Mouse (Mus musculus) B cell, adult 62 days (primary cell): Measurements from ENCODE around the gene Olfr1465. TPM values are rescaled to one million over a fixed set of nuclear protein-coding genes. Genes with fewer than 3 reads are reported as not detected.

Experiments used
- total RNA-seq: library from RNA; stranded (reverse); gene quantifications from 4 replicates; pipeline ENCODE4 v1.2.4, GENCODE M21; 2023

Gene Olfr1465
- not detected in 4 replicates for total RNA-seq

DNA sequence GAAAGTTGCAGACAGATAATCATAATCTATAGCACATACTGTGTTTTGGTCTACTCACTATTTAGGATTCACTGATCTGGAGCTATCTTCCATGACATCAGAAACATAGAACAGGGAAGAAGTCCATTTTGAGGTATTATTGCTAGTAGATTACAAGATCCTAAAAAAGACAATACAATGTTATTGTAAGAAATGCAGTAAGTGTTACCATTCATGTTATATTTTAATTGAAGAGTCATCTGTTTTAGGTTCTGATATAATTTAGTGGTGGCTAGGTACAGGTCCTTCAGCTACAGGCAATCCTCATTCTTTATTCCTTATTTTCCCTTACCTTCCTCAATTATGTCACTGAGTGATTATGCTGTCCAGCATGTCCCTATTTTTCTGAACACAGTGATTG, at the start of gene Olfr1465:
TSS of gene Olfr1465 (minus strand) at position 101 of the 400 bp plus-strand sequence.

DNA sequence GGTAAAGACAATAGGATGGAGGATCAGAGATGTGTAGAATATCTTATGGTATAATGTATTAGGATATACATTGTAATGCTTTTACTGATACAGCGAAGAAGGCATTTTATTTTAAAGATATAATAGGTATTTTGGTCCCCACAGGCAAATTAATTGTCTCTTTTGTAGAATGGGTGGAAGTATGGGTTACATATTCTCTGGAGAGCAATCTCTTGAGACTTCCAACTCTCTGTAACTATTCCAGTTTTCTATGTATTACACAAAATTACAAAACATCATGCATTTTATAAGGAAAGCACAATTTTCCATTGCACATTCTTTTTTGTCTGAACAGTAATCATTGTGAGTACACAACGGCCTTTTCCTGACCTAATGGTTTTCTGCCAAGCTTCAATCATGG, 46.6 kb upstream of the Olfr1465 start, which contains the start of gene Olfr1467:
TSS of gene Olfr1467 (plus strand) at position 301 of the 400 bp plus-strand sequence.

DNA sequence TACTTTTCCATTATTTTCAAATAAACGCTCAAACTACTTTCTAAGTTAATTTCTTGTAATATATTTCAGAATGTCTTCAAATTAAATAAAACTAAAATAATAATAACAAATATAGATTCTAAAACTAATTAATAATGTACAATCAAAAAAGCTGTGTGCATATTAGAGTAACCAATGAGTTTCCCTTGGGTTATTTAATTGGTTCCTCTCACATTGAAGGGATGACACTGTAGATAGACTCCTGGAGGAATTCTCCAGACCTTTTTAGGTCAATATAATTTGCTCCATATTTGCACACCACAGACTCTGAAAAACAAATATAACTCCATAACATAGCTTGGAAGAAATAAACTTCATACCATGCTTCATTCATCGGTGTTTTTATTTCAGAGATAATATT, 23.2 kb upstream of the Olfr1465 start, which contains the start of gene Olfr1466:
TSS of gene Olfr1466 (plus strand) at position 301 of the 400 bp plus-strand sequence.

Other genes with a start within 250 kb of the Olfr1465 start
- not detected in 4 replicates for gene Olfr1457, start 217.7 kb downstream of the Olfr1465 start, total RNA-seq
- not detected in 4 replicates for gene Olfr1458, start 208.8 kb downstream of the Olfr1465 start, total RNA-seq
- gene Olfr1459, start 166.0 kb downstream of the Olfr1465 start, total RNA-seq, result 0.12 to 0.24 TPM (median 0.19 TPM) in 4 replicates
- gene Olfr1461, start 152.5 kb downstream of the Olfr1465 start, total RNA-seq, result not detected in 4 replicates
- not detected in 4 replicates for gene Olfr1462, start 129.8 kb downstream of the Olfr1465 start, total RNA-seq
- not detected in 4 replicates for gene Olfr1463, start 84.2 kb downstream of the Olfr1465 start, total RNA-seq
- gene Olfr1466, start 23.3 kb upstream of the Olfr1465 start, total RNA-seq, result not detected in 4 replicates
- gene Olfr1467, start 46.7 kb upstream of the Olfr1465 start, total RNA-seq, result not detected in 4 replicates
- not detected in 4 replicates for gene Olfr1469, start 92.3 kb upstream of the Olfr1465 start, total RNA-seq
- gene Olfr1471, start 127.9 kb upstream of the Olfr1465 start, total RNA-seq, result not detected in 4 replicates
- gene Olfr1472, start 140.5 kb upstream of the Olfr1465 start, total RNA-seq, result not detected in 4 replicates
- not detected in 4 replicates for gene Olfr1474, start 154.0 kb upstream of the Olfr1465 start, total RNA-seq
- not detected in 4 replicates for gene Olfr1475, start 164.7 kb upstream of the Olfr1465 start, total RNA-seq
- gene Olfr1477, start 185.0 kb upstream of the Olfr1465 start, total RNA-seq, result not detected in 4 replicates
- gene Olfr1480, start 212.4 kb upstream of the Olfr1465 start, total RNA-seq, result not detected in 4 replicates